Mouse (Mus musculus): ENCODE data around the gene Tspan9. TPM values are rescaled to one million over a fixed set of nuclear protein-coding genes. Genes with fewer than 3 reads are reported as not detected.

Gene Tspan9
- polyA plus RNA-seq, 1 experiment from 2014 or later = 114 TPM

DNA sequence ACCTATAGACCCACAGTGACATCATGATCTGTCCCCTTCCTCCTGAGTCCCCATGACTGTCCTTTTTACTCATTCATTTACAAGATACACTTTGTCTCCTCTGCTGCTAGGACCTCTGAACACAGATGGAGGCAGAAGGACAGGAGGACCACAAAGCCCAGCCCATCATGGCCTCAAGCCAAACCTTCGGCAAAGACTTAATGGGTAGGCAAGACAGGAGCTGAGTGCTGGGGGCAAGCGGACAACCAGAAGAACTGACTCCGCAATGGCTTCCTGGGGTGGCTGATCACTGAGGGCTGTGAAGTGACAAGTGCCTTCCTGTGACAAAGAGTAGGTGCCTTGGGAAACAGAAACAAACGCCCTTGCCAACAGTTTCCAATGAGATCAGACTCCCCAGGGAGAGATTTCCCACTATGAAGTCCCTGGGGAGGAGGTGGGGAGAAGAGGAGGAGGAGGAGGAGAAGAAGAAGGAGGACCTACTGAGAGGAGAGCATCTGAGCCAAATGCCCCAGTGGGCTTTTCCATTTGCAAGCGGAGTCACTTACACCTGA, 67.9 kb downstream of the Tspan9 start:
- no peaks in the 10 kb centered on the region for H3K9me3 ChIP-seq
- no peak overlapping the region for H3K4me3 ChIP-seq (replicated peaks)
- H3K4me1 ChIP-seq (replicated peaks) = peaks cover 73% of the 10 kb centered on the region
- no peak overlapping the region for H3K4me2 ChIP-seq
- no peaks in the 10 kb centered on the region for H3K27me3 ChIP-seq
- peak overlapping the region; percentile 56 for H3K27ac ChIP-seq
- 72% methylated on average over 5 of the region's 5 CpGs for WGBS
- no peak for ATAC-seq (ENCODE audit: insufficient number of reproducible peaks, insufficient read depth, low FRiP score, low TSS enrichment, low read depth)
- 0 out of 2 replicates have a peak, but pooled peaks cover 6% of the 10 kb centered on the region for H3K36me3 ChIP-seq
- no peak overlapping the region for H3K9ac ChIP-seq (replicated peaks)

DNA sequence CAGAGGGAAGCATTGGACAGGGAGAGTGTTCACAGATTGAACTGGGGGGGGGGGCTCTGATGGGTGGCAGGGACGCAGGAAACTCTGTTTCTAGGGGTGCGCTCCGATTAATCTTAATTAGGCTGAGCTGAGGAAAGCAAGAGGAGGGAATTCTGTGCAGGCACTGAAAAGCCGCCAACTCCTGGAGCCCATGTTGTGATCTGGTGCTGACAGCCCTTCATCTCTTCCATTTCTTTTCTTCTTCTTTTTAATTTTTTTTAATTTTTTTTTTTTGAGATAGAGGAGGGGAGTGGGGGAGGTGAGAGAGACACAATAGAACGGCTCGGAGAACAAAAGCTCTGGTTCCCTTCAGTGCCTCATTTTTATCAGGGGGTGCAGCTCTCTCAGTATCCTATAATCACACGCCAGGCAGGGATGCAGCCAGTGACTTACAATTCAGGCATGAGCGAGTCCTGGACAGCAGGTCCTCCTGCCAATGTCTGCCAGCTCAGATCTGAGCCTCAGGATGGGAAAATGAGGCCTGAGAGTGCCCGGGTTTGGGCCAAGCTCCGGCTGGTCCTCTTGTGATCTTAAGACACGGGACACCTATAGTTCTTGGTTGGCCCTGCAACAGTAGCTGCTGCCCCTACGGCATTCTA, 72.4 kb downstream of the Tspan9 start:
- Histone ChIP-seq H3K9me3 (no peaks in the 10 kb centered on the region), H3K27ac (peak overlapping the region; percentile 32), H3K4me3 (replicated peaks) (no peak overlapping the region), H3K4me1 (replicated peaks) (peaks cover 63% of the 10 kb centered on the region), H3K4me2 (no peak overlapping the region), H3K27me3 (no peaks in the 10 kb centered on the region), H3K36me3 (0 out of 2 replicates have a peak, but pooled peaks cover 9% of the 10 kb centered on the region), H3K9ac (replicated peaks) (no peak overlapping the region)
- ATAC-seq (ENCODE audit: insufficient number of reproducible peaks, insufficient read depth, low FRiP score, low TSS enrichment, low read depth) = no peak
- WGBS = 84% methylated on average over 12 of the region's 12 CpGs

DNA sequence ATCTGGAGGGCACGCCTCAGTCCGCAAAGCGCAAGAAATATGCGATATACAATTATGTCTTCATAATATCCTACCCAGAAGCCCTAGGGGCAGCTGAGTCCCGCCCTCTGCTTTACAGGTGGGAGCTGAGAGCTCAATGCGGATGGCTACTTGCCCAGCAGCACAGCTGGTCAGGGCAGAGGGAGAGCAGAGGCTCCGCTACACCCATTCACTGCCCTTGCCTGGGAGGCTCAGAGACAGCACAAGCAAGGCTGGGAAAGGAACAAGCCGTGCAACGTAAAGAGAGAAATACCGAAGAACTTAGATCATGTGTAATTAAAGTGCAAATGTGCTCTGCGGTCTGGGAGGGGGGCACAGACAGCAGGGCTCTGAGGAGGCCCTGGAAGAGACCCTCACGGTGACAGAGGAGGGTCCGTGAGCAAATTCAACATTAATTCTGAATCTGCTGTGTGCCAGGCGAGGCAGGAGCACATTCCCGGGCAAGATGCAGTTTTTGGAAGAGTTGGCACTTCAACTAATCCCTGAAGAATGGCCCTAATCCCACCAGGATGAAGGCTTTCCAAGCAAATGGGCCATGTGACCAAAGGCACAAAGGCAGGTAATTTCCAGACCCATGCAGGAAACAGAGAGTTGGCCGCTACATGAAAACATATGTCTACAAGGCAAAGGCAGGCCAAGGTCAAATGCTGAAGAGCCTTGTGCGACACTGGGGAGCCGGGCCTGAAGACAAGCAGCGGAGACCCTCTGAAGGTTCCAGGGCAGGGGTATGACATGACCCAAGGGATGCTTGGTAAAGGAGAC, 73.1 kb downstream of the Tspan9 start:
- Histone ChIP-seq H3K9me3 (no peaks in the 10 kb centered on the region), H3K9ac (replicated peaks) (no peak overlapping the region), H3K27me3 (no peaks in the 10 kb centered on the region), H3K4me1 (replicated peaks) (peaks cover 63% of the 10 kb centered on the region), H3K4me3 (replicated peaks) (no peak overlapping the region), H3K36me3 (0 out of 2 replicates have a peak, but pooled peaks cover 9% of the 10 kb centered on the region), H3K4me2 (no peak overlapping the region), H3K27ac (peak overlapping the region; percentile 32)
- WGBS = 67% methylated on average over 19 of the region's 19 CpGs
- no peak for ATAC-seq (ENCODE audit: insufficient number of reproducible peaks, insufficient read depth, low FRiP score, low TSS enrichment, low read depth)

DNA sequence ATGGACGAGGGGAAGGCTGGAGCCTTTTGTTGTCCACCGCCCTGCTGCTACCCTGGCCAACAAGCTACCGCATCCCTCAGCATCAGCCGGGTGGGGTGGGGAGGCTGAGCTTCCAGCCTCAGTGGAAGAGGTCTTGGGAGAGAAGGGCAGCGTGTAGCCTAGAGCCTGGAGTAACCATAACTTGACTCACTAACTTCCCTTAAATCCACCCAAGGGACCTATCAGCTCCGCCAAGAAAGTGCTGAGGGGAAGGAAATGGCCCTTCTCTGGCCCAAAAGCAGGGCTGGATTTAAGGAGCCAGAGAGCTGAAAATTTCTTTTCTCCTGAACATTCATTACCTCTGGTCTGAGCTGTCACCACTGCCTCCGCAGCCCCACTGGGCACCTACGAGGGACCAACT, 75.2 kb downstream of the Tspan9 start:
- 80% methylated on average over 8 of the region's 8 CpGs for WGBS
- peaks cover 58% of the 10 kb centered on the region for H3K4me1 ChIP-seq (replicated peaks)

DNA sequence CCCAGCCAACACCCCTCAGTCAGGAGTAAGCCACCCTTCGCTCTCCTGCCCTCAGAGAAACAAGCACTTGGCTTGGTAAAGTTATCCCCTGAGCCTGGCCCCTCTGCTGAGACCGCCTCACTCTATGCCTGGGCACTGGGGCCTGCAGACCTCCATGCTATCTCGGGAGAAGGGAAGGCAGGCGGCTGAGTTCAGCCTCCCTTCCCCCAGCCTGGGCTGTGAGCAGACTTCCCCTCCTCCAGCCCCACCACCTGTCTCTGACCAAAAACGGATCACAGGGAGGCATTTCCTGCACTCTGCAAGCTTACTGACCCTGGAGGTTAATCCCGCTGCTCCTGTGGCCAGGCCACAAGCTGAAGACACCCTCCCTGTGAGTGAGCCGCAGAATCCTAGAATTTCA, 77.4 kb downstream of the Tspan9 start:
- ATAC-seq (ENCODE audit: insufficient number of reproducible peaks, insufficient read depth, low FRiP score, low TSS enrichment, low read depth) = peak; percentile 75
- H3K4me1 ChIP-seq (replicated peaks) = peaks cover 55% of the 10 kb centered on the region
- WGBS = 5% methylated on average over 7 of the region's 7 CpGs

More for the DNA sequence above, 75.2 kb downstream of the Tspan9 start:
- Histone ChIP-seq H3K9me3 (no peaks in the 10 kb centered on the region), H3K27ac (0 out of 2 replicates have a peak overlapping the region, but pooled peaks have one; percentile 51), H3K4me2 (no peak overlapping the region), H3K27me3 (no peaks in the 10 kb centered on the region), H3K9ac (replicated peaks) (no peak overlapping the region), H3K4me3 (replicated peaks) (no peak overlapping the region), H3K36me3 (0 out of 2 replicates have a peak, but pooled peaks cover 15% of the 10 kb centered on the region)
- no peak for ATAC-seq (ENCODE audit: insufficient number of reproducible peaks, insufficient read depth, low FRiP score, low TSS enrichment, low read depth)

DNA sequence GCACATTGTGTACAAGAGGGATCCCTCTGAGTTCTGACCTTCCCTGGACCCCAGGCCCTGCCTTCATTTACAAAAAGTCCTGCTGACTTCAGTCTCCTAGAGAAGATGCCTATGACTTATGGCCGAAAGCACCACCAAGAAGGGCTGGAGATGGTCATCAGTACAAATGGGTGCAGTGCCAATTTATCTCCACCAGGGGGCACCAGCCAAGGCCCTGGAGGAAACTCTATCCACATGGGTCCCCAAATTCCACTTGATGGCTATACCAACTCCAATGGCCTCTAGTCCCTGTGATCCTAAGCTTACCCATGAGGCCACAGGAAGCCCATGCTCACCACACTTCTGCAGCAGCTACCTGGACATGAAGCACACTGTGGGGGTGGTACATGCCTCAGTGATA, 79.9 kb downstream of the Tspan9 start:
- ATAC-seq (ENCODE audit: insufficient number of reproducible peaks, insufficient read depth, low FRiP score, low TSS enrichment, low read depth) = no peak
- Histone ChIP-seq H3K4me2 (no peak overlapping the region), H3K27ac (no peak overlapping the region), H3K4me1 (replicated peaks) (peaks cover 46% of the 10 kb centered on the region), H3K9ac (replicated peaks) (no peak overlapping the region), H3K27me3 (no peaks in the 10 kb centered on the region), H3K9me3 (no peaks in the 10 kb centered on the region), H3K36me3 (0 out of 2 replicates have a peak, but pooled peaks cover 14% of the 10 kb centered on the region), H3K4me3 (replicated peaks) (no peak overlapping the region)
- 90% methylated on average over 1 of the region's 1 CpGs for WGBS

More for the DNA sequence above, 77.4 kb downstream of the Tspan9 start:
- H3K27me3 ChIP-seq = no peaks in the 10 kb centered on the region
- H3K36me3 ChIP-seq = 0 out of 2 replicates have a peak, but pooled peaks cover 14% of the 10 kb centered on the region
- H3K27ac ChIP-seq = peak overlapping the region; percentile 82
- H3K4me3 ChIP-seq (replicated peaks) = no peak overlapping the region
- peak overlapping the region; percentile 27; the same call in 1 of the 2 replicates for H3K4me2 ChIP-seq
- no peaks in the 10 kb centered on the region for H3K9me3 ChIP-seq
- peak overlapping the region; percentile 45; the same call in 1 of the 2 replicates for H3K9ac ChIP-seq (replicated peaks)

DNA sequence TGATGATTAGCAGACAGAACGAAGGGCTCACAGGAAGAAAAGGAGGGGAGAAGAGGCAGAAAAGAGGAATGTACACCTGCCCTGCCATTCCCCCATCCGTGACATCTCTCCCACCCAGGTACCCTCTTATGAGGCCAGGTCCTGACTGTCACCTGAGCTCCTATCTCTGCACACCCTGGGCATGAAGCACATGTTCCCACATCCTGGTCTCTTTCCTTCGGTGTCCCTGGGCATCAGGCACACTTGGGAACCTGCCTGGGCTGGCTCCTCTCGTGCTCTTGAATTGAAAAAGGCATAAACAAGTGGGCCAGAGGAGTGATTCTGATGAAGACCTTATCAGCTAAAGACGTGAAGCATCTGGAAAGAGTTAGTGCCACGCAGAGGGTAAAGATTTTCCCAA, 80.6 kb downstream of the Tspan9 start:
- no peak overlapping the region for H3K27ac ChIP-seq
- H3K36me3 ChIP-seq = 0 out of 2 replicates have a peak, but pooled peaks cover 10% of the 10 kb centered on the region
- H3K9me3 ChIP-seq = no peaks in the 10 kb centered on the region
- no peak overlapping the region for H3K4me2 ChIP-seq
- H3K4me1 ChIP-seq (replicated peaks) = peaks cover 45% of the 10 kb centered on the region
- whole genome bisulfite sequencing = 67% methylated on average over 6 of the region's 6 CpGs
- no peaks in the 10 kb centered on the region for H3K27me3 ChIP-seq
- H3K4me3 ChIP-seq (replicated peaks) = no peak overlapping the region
- ATAC-seq (ENCODE audit: insufficient number of reproducible peaks, insufficient read depth, low FRiP score, low TSS enrichment, low read depth) = no peak
- H3K9ac ChIP-seq (replicated peaks) = no peak overlapping the region

DNA sequence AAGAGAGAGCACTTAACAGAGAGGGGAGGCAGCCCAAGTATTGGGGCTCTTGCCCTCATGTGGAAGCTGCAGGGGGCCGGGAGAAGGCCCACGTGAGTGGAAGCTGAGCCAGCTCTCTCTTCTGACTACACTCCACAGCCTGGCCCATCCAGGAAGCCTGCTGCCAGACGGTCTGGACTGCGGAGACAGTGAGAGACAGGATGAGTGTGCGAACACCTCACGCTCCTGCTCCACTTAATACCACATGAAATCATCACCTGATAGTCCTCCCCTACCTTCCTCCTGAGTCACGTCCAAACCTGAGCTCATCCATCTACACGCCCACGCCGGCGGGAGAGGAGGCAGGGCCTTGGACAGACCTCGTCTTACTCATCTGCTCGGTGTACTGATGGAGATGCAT, 81.2 kb downstream of the Tspan9 start:
- 91% methylated on average over 13 of the region's 13 CpGs for WGBS
- no peak for ATAC-seq (ENCODE audit: insufficient number of reproducible peaks, insufficient read depth, low FRiP score, low TSS enrichment, low read depth)
- H3K4me1 ChIP-seq (replicated peaks) = peaks cover 41% of the 10 kb centered on the region

DNA sequence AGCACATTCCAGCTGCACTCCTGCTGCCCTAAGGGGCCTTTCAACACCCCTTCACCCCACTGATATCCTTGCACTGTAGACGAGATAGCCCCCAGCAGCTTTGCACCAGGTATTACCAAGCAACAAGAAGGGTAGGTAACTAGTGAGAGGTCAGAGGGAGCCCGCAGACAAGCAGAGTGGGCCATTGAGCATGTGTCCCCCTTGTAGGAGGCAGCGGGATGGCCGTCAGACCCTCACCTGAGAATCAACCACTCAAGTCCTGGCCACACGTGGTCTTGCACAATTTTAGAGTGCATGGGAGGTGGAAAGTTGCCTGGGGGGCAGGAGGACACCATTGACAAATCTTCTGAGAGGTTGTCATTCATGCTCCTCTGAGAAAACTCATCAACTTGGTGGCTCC, 82.1 kb downstream of the Tspan9 start:
- Histone ChIP-seq H3K36me3 (0 out of 2 replicates have a peak, but pooled peaks cover 11% of the 10 kb centered on the region), H3K4me2 (no peak overlapping the region), H3K9me3 (no peaks in the 10 kb centered on the region), H3K4me1 (replicated peaks) (peaks cover 32% of the 10 kb centered on the region), H3K9ac (replicated peaks) (no peak overlapping the region), H3K27me3 (no peaks in the 10 kb centered on the region), H3K4me3 (replicated peaks) (no peak overlapping the region), H3K27ac (no peak overlapping the region)
- ATAC-seq (ENCODE audit: insufficient number of reproducible peaks, insufficient read depth, low FRiP score, low TSS enrichment, low read depth) = no peak
- WGBS = 81% methylated on average over 5 of the region's 5 CpGs

More for the DNA sequence above, 81.2 kb downstream of the Tspan9 start:
- H3K27ac ChIP-seq = no peak overlapping the region
- no peak overlapping the region for H3K4me3 ChIP-seq (replicated peaks)
- no peaks in the 10 kb centered on the region for H3K27me3 ChIP-seq
- 0 out of 2 replicates have a peak, but pooled peaks cover 9% of the 10 kb centered on the region for H3K36me3 ChIP-seq
- no peak overlapping the region for H3K4me2 ChIP-seq
- H3K9ac ChIP-seq (replicated peaks) = no peak overlapping the region
- no peaks in the 10 kb centered on the region for H3K9me3 ChIP-seq

DNA sequence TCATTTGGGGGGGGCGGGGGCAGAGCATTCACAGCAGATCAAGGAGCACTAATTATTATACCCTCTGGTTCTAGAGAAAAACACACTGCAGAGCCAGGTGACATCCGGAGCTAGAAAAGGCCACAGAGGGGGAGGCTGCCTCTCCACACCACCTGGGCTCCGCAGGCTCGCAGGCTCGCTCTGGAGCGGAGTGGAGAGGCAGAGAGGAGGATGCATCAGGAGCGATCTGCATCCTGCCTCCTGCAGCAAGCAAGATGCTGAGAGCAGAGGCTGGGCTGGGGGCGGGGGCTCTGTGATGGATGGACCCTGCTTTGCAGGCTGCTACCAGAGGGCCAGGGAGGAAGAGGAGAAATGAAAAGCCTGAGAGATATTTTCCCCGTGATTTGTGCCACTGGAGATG, 84.8 kb downstream of the Tspan9 start:
- H3K9ac ChIP-seq (replicated peaks) = no peak overlapping the region; the same call in 1 of the 2 replicates
- H3K27ac ChIP-seq = no peak overlapping the region
- no peak overlapping the region for H3K4me2 ChIP-seq
- 17% methylated on average over 9 of the region's 9 CpGs for WGBS
- H3K27me3 ChIP-seq = no peaks in the 10 kb centered on the region
- no peaks in the 10 kb centered on the region for H3K9me3 ChIP-seq
- no peak overlapping the region for H3K4me3 ChIP-seq (replicated peaks)
- H3K36me3 ChIP-seq = 0 out of 2 replicates have a peak, but pooled peaks cover 10% of the 10 kb centered on the region
- peaks cover 30% of the 10 kb centered on the region for H3K4me1 ChIP-seq (replicated peaks)
- ATAC-seq (ENCODE audit: insufficient number of reproducible peaks, insufficient read depth, low FRiP score, low TSS enrichment, low read depth) = no peak

DNA sequence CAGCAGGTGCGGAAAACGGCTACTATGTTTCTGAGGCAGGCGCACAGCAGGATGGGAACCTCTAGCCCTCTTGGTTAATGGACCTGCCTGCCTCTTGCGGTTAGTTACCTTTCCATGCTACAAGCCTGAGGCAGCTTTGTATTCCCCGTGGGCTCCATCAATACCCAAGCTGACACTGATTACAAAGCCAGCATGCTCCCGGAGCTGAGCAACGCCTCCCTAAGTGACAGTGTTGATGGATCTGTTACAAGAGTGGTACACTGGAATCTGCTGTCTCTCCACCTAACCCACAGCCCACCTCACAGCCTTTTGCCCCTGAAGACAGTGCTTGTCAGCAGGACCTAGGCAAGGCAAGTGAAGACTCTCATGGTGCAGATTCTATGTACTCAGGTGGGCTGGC, 85.2 kb downstream of the Tspan9 start:
- H3K4me3 ChIP-seq (replicated peaks) = no peak overlapping the region
- ATAC-seq (ENCODE audit: insufficient number of reproducible peaks, insufficient read depth, low FRiP score, low TSS enrichment, low read depth) = no peak
- no peak overlapping the region for H3K27ac ChIP-seq
- no peak overlapping the region for H3K9ac ChIP-seq (replicated peaks)
- H3K9me3 ChIP-seq = no peaks in the 10 kb centered on the region
- H3K4me1 ChIP-seq (replicated peaks) = peaks cover 34% of the 10 kb centered on the region
- H3K4me2 ChIP-seq = no peak overlapping the region
- WGBS = 38% methylated on average over 7 of the region's 7 CpGs
- H3K27me3 ChIP-seq = no peaks in the 10 kb centered on the region
- H3K36me3 ChIP-seq = 0 out of 2 replicates have a peak, but pooled peaks cover 6% of the 10 kb centered on the region

All from limb, embryonic 12.5 days (tissue).